Mouse (Mus musculus) liver, adult 2 months (tissue): ENCODE results near the gene Nampt.

Source experiments
- CTCF ChIP-seq: fragments of 200-500 bp; IDR thresholded peaks from 2 replicates; pipeline ENCODE4 v1.5.1; 2011; ENCODE audit warnings: low read depth, low read length, control low read depth
- POLR2A ChIP-seq: fragments of 200-500 bp; IDR thresholded peaks from 2 replicates; pipeline ENCODE4 v1.6.1; 2011; ENCODE audit warnings: low read length, control low read depth; ENCODE audit not compliant: insufficient read depth; ENCODE audit errors: extremely low read depth

GRCm38 (mm10) chr12:32870815-32871214 lies 51.5 kb downstream of the Nampt start:
- TF ChIP-seq CTCF (no peak), POLR2A (no peak)
